Mouse (Mus musculus) layer of hippocampus, adult 11-12 months (tissue): ENCODE measurements at regions not wholly inside any gene's neighbourhood (a gene's known extent, or its start where the extent isn't known, plus 50 kb on each side); places are given as distances from the start of the nearest gene placed in this dataset.
A peak's percentile ranks its signal among the peaks of the same experiment; 100 is the strongest.

ENCODE experiments used
- DNase-seq: peaks from one replicate; pipeline ENCODE4 v3.0.0; 2022; ENCODE audit warnings: low spot score

GRCm38 (mm10) chr9:68463637-68464304 lies 189.8 kb upstream of the Rora start:
- DNase-seq = no peak

GRCm38 (mm10) chr9:68466671-68467070 lies 186.9 kb upstream of the Rora start:
- no peak for DNase-seq

- DNase-seq = no peak
Observed at GRCm38 (mm10) chr9:68476391-68476790, 177.2 kb upstream of the Rora start.

- DNase-seq = no peak
Observed at GRCm38 (mm10) chr9:68477466-68477865, 176.1 kb upstream of the Rora start.

GRCm38 (mm10) chr9:68486646-68487045 lies 166.9 kb upstream of the Rora start:
- peak; percentile 7 for DNase-seq

- DNase-seq = no peak
Observed at GRCm38 (mm10) chr9:68491151-68491550, 162.4 kb upstream of the Rora start.

GRCm38 (mm10) chr9:68521218-68521617 lies 132.4 kb upstream of the Rora start:
- DNase-seq = no peak

- no peak for DNase-seq
Observed at GRCm38 (mm10) chr9:68561767-68562552, 91.6 kb upstream of the Rora start.

GRCm38 (mm10) chr9:68563206-68563605 lies 90.4 kb upstream of the Rora start:
- DNase-seq = no peak

- DNase-seq = no peak
Observed at GRCm38 (mm10) chr9:68585751-68586150, 67.8 kb upstream of the Rora start.

GRCm38 (mm10) chr9:68591023-68591422 lies 62.6 kb upstream of the Rora start:
- DNase-seq = no peak

- no peak for DNase-seq
Observed at GRCm38 (mm10) chr9:68592976-68593375, 60.6 kb upstream of the Rora start.

- no peak for DNase-seq
Observed at GRCm38 (mm10) chr9:68594586-68594985, 59.0 kb upstream of the Rora start.
